In genomic region chr11:62194217-62194616, GRCm38 (mm10) we compare ENCODE assay signal across 16 mouse cellular contexts.
"Had no signal": no experiment of that assay in that cellular context is flagged by ENCODE, and none has a peak within 500 bp of the region (broad histone marks: within the 10 kb centered on the region; RNA-seq: fewer than 3 reads in every experiment).

No protein-coding gene starts in this region.

- H3K36me3 ChIP-seq: neural tube, embryonic 15.5 days; stomach, embryonic 15.5 days had no signal

- DNase-seq: retina, postnatal 1 day; right cerebral cortex, adult 18-20 months; right cerebral cortex, postnatal 14 days; right cerebral cortex, postnatal 25 days; right cerebral cortex, postnatal 4 days; spleen, adult 18-20 months; thymus, adult 18-20 months; thymus, adult 2 months; thymus, postnatal 14 days; thymus, postnatal 25 days; thymus, postnatal 36 days; thymus, postnatal 4 days had no signal

- H3K9ac ChIP-seq: neural tube, embryonic 13.5 days; neural tube, embryonic 15.5 days; stomach, embryonic 15.5 days had no signal

- H3K4me2 ChIP-seq: neural tube, embryonic 13.5 days; neural tube, embryonic 15.5 days; stomach, embryonic 15.5 days had no signal

- H3K4me3 ChIP-seq: neural tube, embryonic 13.5 days; neural tube, embryonic 15.5 days; stomach, embryonic 15.5 days had no signal

- H3K27me3 ChIP-seq: neural tube, embryonic 13.5 days; neural tube, embryonic 15.5 days; stomach, embryonic 15.5 days had no signal

- H3K27ac ChIP-seq: neural tube, embryonic 13.5 days; neural tube, embryonic 15.5 days; stomach, embryonic 15.5 days; stomach, postnatal 0 days had no signal

- H3K4me1 ChIP-seq: neural tube, embryonic 13.5 days; neural tube, embryonic 15.5 days; stomach, embryonic 15.5 days had no signal

- H3K9me3 ChIP-seq: neural tube, embryonic 13.5 days; neural tube, embryonic 15.5 days; stomach, embryonic 15.5 days had no signal
